Mouse (Mus musculus): ENCODE measurements around the gene Asphd2. TPM values are rescaled to one million over a fixed set of nuclear protein-coding genes. Genes with fewer than 3 reads are reported as not detected.

Asphd2 gene
- total RNA-seq (2014; fragmentation: Nextera tagmentation) (not detected in 2 replicates), total RNA-seq (2017) (0.12 and 0.16 TPM in 2 replicates), polyA plus RNA-seq (2012) (not detected in 2 replicates)

GRCm38 (mm10) chr5:112394779-112395443, at the start of gene Asphd2:
Asphd2 (minus strand) TSS chr5:112394866.
- Histone ChIP-seq H3K9me3 (replicated peaks) (peaks cover 16% of the 10 kb centered on the region), H3K4me1 (ENCODE audit: insufficient read depth, low read depth, low read length) (no peaks in the 10 kb centered on the region; the same call in 1 of the 2 replicates), H3K36me3 (replicated peaks) (no peaks in the 10 kb centered on the region), H3K4me3 (ENCODE audit: low read depth, low read length) (no peak within 1 kb of the TSS; the same call in 1 of the 2 replicates), H3K27me3 (ENCODE audit: insufficient read depth, low read length) (peaks cover 6% of the 10 kb centered on the region; the same call in 1 of the 2 replicates)
- DNase-seq (ENCODE audit: low spot score): no peak
- TF ChIP-seq GATA2 (IDR thresholded peaks at IDR 0.05; ENCODE audit: borderline replicate concordance, low read depth, low read length) (no peak), TAL1 (conservative IDR thresholded peaks at IDR 0.05; ENCODE audit: low read depth, low read length) (no peak), CTCF (IDR thresholded peaks at IDR 0.05; ENCODE audit: low read depth, low read length) (no peak), POLR2AphosphoS5 (IDR thresholded peaks at IDR 0.05; ENCODE audit: insufficient replicate concordance, low read depth, low read length) (no peak), GATA1 (IDR thresholded peaks at IDR 0.05; ENCODE audit: borderline replicate concordance, low read length) (no peak)
- ATAC-seq (ENCODE audit: extremely low read depth, insufficient number of reproducible peaks, low FRiP score, poor library complexity, severe bottlenecking): no peak

GRCm38 (mm10) chr5:112438535-112438934, 43.9 kb upstream of the Asphd2 start:
- Histone ChIP-seq H3K27me3 (ENCODE audit: insufficient read depth, low read length) (no peaks in the 10 kb centered on the region), H3K4me1 (ENCODE audit: insufficient read depth, low read depth, low read length) (no peaks in the 10 kb centered on the region; the same call in 1 of the 2 replicates), H3K9me3 (replicated peaks) (peaks cover 23% of the 10 kb centered on the region)

GRCm38 (mm10) chr5:112433004-112433403, 38.3 kb upstream of the Asphd2 start:
- no peak for ATAC-seq (ENCODE audit: extremely low read depth, insufficient number of reproducible peaks, low FRiP score, poor library complexity, severe bottlenecking)
- peak; percentile 82 for TF ChIP-seq CTCF (IDR thresholded peaks at IDR 0.05; ENCODE audit: low read depth, low read length)
- no peak for TF ChIP-seq GATA1 (IDR thresholded peaks at IDR 0.05; ENCODE audit: borderline replicate concordance, low read length)
- H3K27me3 ChIP-seq (ENCODE audit: insufficient read depth, low read length): peaks cover 3% of the 10 kb centered on the region; the same call in 1 of the 2 replicates

More at GRCm38 (mm10) chr5:112438535-112438934, 43.9 kb upstream of the Asphd2 start:
- DNase-seq (ENCODE audit: low spot score) (no peak), ATAC-seq (ENCODE audit: extremely low read depth, insufficient number of reproducible peaks, low FRiP score, poor library complexity, severe bottlenecking) (no peak)
- Histone ChIP-seq H3K4me3 (ENCODE audit: low read depth, low read length) (no peak overlapping the region), H3K36me3 (replicated peaks) (no peaks in the 10 kb centered on the region)
- no peak for TF ChIP-seq POLR2AphosphoS5 (IDR thresholded peaks at IDR 0.05; ENCODE audit: insufficient replicate concordance, low read depth, low read length)
- TF ChIP-seq GATA2 (IDR thresholded peaks at IDR 0.05; ENCODE audit: borderline replicate concordance, low read depth, low read length): no peak
- TF ChIP-seq TAL1 (conservative IDR thresholded peaks at IDR 0.05; ENCODE audit: low read depth, low read length): no peak
- TF ChIP-seq GATA1 (IDR thresholded peaks at IDR 0.05; ENCODE audit: borderline replicate concordance, low read length): no peak
- no peak for TF ChIP-seq CTCF (IDR thresholded peaks at IDR 0.05; ENCODE audit: low read depth, low read length)

GRCm38 (mm10) chr5:112432033-112432432, 37.4 kb upstream of the Asphd2 start:
- peaks cover 3% of the 10 kb centered on the region; the same call in 1 of the 2 replicates for H3K27me3 ChIP-seq (ENCODE audit: insufficient read depth, low read length)

More at GRCm38 (mm10) chr5:112433004-112433403, 38.3 kb upstream of the Asphd2 start:
- peak; percentile 60 for DNase-seq (ENCODE audit: low spot score)
- Histone ChIP-seq H3K4me1 (ENCODE audit: insufficient read depth, low read depth, low read length) (no peaks in the 10 kb centered on the region; the same call in 1 of the 2 replicates), H3K4me3 (ENCODE audit: low read depth, low read length) (no peak overlapping the region), H3K9me3 (replicated peaks) (no peaks in the 10 kb centered on the region), H3K36me3 (replicated peaks) (no peaks in the 10 kb centered on the region)

GRCm38 (mm10) chr5:112431120-112431775, 36.6 kb upstream of the Asphd2 start:
- Histone ChIP-seq H3K4me3 (ENCODE audit: low read depth, low read length) (no peak overlapping the region), H3K9me3 (replicated peaks) (no peaks in the 10 kb centered on the region), H3K4me1 (ENCODE audit: insufficient read depth, low read depth, low read length) (peaks cover 3% of the 10 kb centered on the region; the same call in 1 of the 2 replicates), H3K36me3 (replicated peaks) (no peaks in the 10 kb centered on the region), H3K27me3 (ENCODE audit: insufficient read depth, low read length) (peaks cover 3% of the 10 kb centered on the region; the same call in 1 of the 2 replicates)
- no peak for DNase-seq (ENCODE audit: low spot score)
- no peak for ATAC-seq (ENCODE audit: extremely low read depth, insufficient number of reproducible peaks, low FRiP score, poor library complexity, severe bottlenecking)
- TF ChIP-seq GATA1 (IDR thresholded peaks at IDR 0.05; ENCODE audit: borderline replicate concordance, low read length) (no peak), CTCF (IDR thresholded peaks at IDR 0.05; ENCODE audit: low read depth, low read length) (no peak), POLR2AphosphoS5 (IDR thresholded peaks at IDR 0.05; ENCODE audit: insufficient replicate concordance, low read depth, low read length) (no peak), TAL1 (conservative IDR thresholded peaks at IDR 0.05; ENCODE audit: low read depth, low read length) (no peak), GATA2 (IDR thresholded peaks at IDR 0.05; ENCODE audit: borderline replicate concordance, low read depth, low read length) (no peak)

More at GRCm38 (mm10) chr5:112432033-112432432, 37.4 kb upstream of the Asphd2 start:
- Histone ChIP-seq H3K36me3 (replicated peaks) (no peaks in the 10 kb centered on the region), H3K9me3 (replicated peaks) (no peaks in the 10 kb centered on the region), H3K4me3 (ENCODE audit: low read depth, low read length) (no peak overlapping the region), H3K4me1 (ENCODE audit: insufficient read depth, low read depth, low read length) (no peaks in the 10 kb centered on the region; the same call in 1 of the 2 replicates)
- TF ChIP-seq GATA2 (IDR thresholded peaks at IDR 0.05; ENCODE audit: borderline replicate concordance, low read depth, low read length) (no peak), TAL1 (conservative IDR thresholded peaks at IDR 0.05; ENCODE audit: low read depth, low read length) (no peak), GATA1 (IDR thresholded peaks at IDR 0.05; ENCODE audit: borderline replicate concordance, low read length) (no peak), POLR2AphosphoS5 (IDR thresholded peaks at IDR 0.05; ENCODE audit: insufficient replicate concordance, low read depth, low read length) (no peak), CTCF (IDR thresholded peaks at IDR 0.05; ENCODE audit: low read depth, low read length) (no peak)
- no peak for ATAC-seq (ENCODE audit: extremely low read depth, insufficient number of reproducible peaks, low FRiP score, poor library complexity, severe bottlenecking)
- no peak for DNase-seq (ENCODE audit: low spot score)

- Histone ChIP-seq H3K27me3 (ENCODE audit: insufficient read depth, low read length) (peaks cover 21% of the 10 kb centered on the region), H3K9me3 (replicated peaks) (no peaks in the 10 kb centered on the region), H3K4me1 (ENCODE audit: insufficient read depth, low read depth, low read length) (peaks cover 3% of the 10 kb centered on the region; the same call in 1 of the 2 replicates), H3K4me3 (ENCODE audit: low read depth, low read length) (no peak overlapping the region), H3K36me3 (replicated peaks) (no peaks in the 10 kb centered on the region)
- TF ChIP-seq POLR2AphosphoS5 (IDR thresholded peaks at IDR 0.05; ENCODE audit: insufficient replicate concordance, low read depth, low read length) (no peak), GATA1 (IDR thresholded peaks at IDR 0.05; ENCODE audit: borderline replicate concordance, low read length) (no peak), CTCF (IDR thresholded peaks at IDR 0.05; ENCODE audit: low read depth, low read length) (no peak), TAL1 (conservative IDR thresholded peaks at IDR 0.05; ENCODE audit: low read depth, low read length) (no peak), GATA2 (IDR thresholded peaks at IDR 0.05; ENCODE audit: borderline replicate concordance, low read depth, low read length) (no peak)
- ATAC-seq (ENCODE audit: extremely low read depth, insufficient number of reproducible peaks, low FRiP score, poor library complexity, severe bottlenecking) (no peak), DNase-seq (ENCODE audit: low spot score) (no peak)
Measured at GRCm38 (mm10) chr5:112428944-112429343, 34.3 kb upstream of the Asphd2 start.

Data from G1E (cell line).